Mouse (Mus musculus) gastrocnemius, adult 8-10 months (tissue): ENCODE results near the gene Zmat5. TPM values are rescaled to one million over a fixed set of nuclear protein-coding genes. Genes with fewer than 3 reads are reported as not detected.

Experiments
- DNase-seq, 2 experiments: peaks; one replicate each; pipeline ENCODE4 v3.0.0; 2022; ENCODE audit warnings: low spot score in 2 of 2
- total RNA-seq, 4 experiments: library from RNA; stranded (reverse); gene quantifications; 2 replicates each; pipeline ENCODE4 v1.2.4; 2022

Gene Zmat5
- total RNA-seq = 10 to 100 TPM; 19.6 to 26.9 (median 24.7) TPM

GRCm38 (mm10) chr11:4704072-4704964 lies at the start of gene Zmat5, which contains the start of gene Uqcr10:
Gene Zmat5 (plus strand): TSS chr11:4704678.
Gene Uqcr10 (minus strand): TSS chr11:4704342.
- peak; percentile 80 to 88 for DNase-seq

GRCm38 (mm10) chr11:4659818-4660217 lies 44.7 kb upstream of the Zmat5 start:
- no peak for DNase-seq

GRCm38 (mm10) chr11:4660309-4661025 lies 44.0 kb upstream of the Zmat5 start:
- no peak for DNase-seq

GRCm38 (mm10) chr11:4661324-4661723 lies 43.2 kb upstream of the Zmat5 start:
- no peak for DNase-seq

DNA sequence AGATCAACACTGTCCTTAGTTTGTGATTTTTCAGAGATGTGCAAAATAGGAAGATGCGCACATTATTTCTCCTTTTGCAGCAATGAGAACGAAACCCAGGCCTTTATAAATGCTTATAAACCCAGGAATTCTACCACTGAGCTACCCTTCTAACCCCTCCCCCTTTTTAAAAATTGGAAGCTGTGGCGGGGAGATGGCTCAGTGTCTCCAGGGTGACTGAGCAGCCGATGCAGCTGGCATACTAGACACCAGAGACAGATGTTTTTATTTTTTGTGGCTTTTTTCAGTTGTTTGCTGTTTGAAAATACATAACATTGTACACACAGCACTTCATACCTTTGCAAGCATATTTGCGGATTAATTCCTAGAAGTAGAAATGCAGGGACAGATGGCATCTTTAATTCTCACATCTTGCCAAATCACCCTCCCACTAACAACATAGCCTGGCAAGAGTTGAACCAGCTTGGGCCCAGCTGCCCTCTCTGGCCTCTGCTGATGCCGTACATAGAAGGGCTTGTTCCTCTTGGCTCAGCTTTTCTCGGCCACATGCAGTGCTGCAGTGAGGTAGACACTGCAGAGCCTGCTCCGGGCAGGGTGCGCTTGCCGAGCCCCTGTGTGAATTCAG lies 42.5 kb upstream of the Zmat5 start:
- DNase-seq = no peak

DNA sequence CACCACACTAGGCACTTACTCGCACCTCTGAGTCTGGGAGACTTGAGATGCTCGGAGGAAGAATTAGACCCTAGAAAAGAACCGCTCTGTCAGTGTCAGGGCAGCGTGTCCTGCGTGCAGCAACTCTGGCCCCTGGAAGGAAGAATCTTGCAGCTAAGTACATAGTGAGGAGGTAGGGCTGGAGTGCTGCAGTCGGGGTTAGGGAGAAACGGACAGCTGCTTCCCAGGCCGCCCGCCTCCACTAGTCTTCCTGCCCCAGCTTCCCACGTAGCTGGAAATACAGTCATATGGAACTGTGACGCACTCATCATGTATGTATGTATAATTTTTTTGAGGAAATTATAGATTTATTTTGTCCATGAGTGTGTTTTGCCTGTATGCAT lies 42.0 kb upstream of the Zmat5 start:
- DNase-seq = no peak

GRCm38 (mm10) chr11:4671736-4672135 lies 32.7 kb upstream of the Zmat5 start:
- no peak for DNase-seq

- DNase-seq = no peak
Measured at GRCm38 (mm10) chr11:4674593-4674992, 29.9 kb upstream of the Zmat5 start.

- no peak for DNase-seq
Measured at GRCm38 (mm10) chr11:4675126-4675562, 29.3 kb upstream of the Zmat5 start.

DNA sequence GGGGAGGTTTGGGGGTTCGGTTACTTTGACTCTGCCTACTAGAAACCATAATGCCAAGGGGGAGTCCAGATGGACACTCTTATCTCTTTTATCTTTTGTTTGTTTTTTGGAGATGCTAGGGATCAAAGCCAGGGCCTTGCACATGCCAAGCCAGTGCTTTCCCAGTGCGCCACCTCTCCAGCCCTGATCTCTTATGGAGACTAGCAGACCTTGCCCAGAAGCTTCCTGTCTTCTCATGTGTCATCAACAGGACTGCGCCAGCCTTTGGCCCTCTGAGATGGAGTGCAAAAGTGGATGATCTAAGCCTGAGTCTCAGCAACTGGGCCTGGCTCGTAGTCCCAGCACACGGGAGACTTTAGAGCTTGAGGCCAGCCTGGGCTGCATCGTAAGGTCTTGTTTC lies 28.8 kb upstream of the Zmat5 start:
- peak in 1 of 2 experiments; percentile 20 for DNase-seq

GRCm38 (mm10) chr11:4677250-4677872 lies 27.1 kb upstream of the Zmat5 start:
- no peak for DNase-seq

DNA sequence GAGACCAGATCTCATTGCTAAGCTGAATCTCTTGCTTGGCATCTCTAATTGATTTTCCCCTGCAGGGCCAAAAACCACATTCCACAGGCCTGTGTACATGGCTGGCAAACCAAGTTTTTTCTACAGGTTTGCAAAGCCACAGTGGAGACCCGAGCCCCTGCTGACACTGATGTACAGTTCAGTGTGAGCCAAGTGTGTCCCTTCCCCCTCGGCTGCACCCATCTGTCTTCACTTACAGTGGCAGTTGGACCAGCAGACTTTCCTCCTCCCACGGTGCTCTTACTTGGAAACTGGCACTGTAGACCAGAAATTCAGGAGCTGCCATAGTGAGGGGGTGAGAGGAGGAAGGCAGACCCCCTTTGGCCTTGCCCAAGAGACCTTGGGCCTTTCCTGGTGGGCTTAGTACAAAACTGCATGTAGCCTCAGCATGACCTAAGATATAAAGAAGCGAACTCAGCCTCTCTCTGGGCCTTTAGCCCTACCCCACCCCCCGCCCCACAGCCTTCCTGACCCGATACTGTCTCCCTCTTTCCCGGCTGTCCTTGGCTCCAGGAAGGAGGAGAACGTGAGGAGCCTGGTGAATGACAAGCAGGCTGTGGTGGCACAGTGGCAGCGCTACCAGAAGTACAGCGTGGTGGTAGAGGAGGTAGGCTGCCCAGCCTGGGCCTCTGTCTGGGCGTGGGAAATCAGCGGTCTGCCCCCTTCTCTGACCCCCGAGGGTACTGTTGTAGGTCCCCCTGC lies 25.6 kb upstream of the Zmat5 start:
- no peak for DNase-seq

- no peak for DNase-seq
Measured at GRCm38 (mm10) chr11:4679441-4679832, 25.0 kb upstream of the Zmat5 start.

- DNase-seq = no peak
Measured at GRCm38 (mm10) chr11:4680126-4680525, 24.4 kb upstream of the Zmat5 start.

- no peak for DNase-seq
Measured at GRCm38 (mm10) chr11:4683516-4683915, 21.0 kb upstream of the Zmat5 start.

DNA sequence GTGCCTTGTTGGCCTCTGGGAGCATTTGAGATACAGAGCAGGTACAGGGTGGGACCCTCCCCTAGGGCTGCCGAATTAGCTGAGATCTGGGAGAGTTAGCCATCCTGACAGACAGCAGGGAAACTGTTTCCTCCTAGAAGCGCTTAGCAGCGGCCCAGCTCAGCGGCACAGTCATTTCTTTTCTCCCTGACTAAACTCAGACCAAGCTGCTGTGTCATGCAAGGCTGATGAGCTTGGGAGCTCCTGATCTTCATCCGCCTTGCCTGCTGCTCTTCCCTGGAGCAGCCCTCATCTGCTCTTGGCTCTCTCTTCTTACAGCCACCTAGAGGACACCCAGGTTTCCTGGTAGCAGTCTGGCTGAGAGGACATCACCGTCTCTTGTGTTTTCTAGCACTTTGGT lies 20.3 kb upstream of the Zmat5 start:
- no peak for DNase-seq

DNA sequence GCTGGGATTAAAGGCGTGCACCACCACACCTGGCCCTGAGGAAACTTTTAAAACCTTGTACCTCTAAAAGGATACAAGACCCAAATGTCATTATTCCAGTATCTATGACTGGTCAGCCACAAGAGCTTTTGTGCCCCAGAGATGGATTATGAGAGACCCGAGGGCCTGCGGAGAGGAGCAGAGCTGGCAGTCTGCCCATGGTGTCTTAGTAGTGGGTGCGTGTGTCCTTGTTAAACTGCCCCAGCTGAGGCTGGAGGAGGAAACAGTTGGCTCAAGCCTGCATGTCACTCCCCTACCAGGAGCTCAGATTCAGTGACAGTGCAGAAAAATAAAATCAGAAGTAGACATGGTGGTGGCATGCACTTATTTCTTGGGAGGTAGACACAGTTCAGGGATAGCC lies 19.4 kb upstream of the Zmat5 start:
- DNase-seq = no peak

DNA sequence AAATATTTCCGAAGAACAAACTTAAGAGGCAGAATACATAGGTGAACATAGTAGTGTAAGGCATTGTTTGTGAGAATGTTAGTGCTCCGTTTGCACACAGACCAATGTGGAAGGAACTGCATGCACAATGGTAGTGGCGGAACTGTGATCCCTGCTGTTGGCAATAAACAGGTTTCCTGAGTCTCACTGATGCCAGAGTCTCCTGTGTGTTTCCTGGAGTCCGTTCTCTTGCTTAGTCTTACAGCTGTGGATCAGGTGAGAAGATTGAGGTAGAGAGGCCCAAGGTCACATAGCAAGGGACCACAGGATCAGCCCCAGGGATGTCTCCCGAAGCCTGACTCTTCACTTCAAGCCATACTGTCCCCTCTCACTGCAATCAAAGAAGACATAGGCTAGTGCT lies 19.0 kb upstream of the Zmat5 start:
- no peak for DNase-seq

DNA sequence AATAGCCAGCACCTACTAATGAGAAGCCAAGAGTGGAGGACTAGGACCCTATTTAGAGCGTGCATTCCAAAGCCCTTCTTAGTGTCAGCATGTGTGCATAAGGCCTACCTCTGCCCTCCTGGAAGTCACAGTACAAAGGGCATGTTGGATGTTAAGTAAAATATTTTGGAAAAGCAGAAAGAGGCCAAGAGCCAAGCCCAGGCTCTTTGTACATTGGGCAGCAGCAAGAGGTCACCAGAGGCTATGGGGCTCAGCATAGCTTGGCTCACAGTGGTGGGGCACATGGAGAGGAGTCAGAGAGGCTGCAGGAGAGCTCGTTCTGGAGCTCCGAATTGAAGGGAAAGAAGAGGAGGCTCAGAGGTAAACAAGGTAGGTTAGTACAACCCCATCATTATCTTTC lies 17.5 kb upstream of the Zmat5 start:
- DNase-seq = no peak

DNA sequence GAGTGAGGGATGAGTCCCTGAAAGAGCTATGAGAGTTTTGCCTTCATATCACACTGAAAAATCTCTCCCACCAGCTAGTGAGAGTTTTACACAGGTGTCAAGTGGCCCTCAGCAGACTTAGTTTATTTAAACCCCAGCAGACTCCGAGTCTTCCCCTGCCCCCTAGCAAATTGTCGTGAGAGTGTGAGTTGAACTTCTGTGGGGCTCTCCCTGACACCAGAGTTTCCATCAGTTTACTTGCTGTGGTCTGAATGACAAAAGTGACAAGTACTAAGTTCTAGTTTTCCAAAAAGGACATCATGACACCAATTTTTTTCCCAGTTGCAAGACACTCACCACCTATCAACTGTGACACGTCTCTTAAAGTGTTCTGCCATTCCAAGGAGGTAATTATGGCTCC lies 16.6 kb upstream of the Zmat5 start:
- DNase-seq = no peak
